Mouse (Mus musculus): ENCODE results near the gene Disp3.
A peak's percentile ranks its signal among the peaks of the same experiment; 100 is the strongest.

Gene Disp3

GRCm38 (mm10) chr4:148288055-148288549 lies 337 bp upstream of the Disp3 start:
- DNase-seq = peak; percentile 11 to 14

- no peak for DNase-seq
Measured at GRCm38 (mm10) chr4:148287041-148287440, 724 bp downstream of the Disp3 start.

GRCm38 (mm10) chr4:148286226-148287031 lies 1.3 kb downstream of the Disp3 start:
- DNase-seq = no peak

GRCm38 (mm10) chr4:148284219-148284618 lies 3.5 kb downstream of the Disp3 start:
- no peak for DNase-seq

- no peak for DNase-seq
Measured at GRCm38 (mm10) chr4:148276816-148277491, 10.8 kb downstream of the Disp3 start.

- no peak for DNase-seq
Measured at GRCm38 (mm10) chr4:148274671-148275070, 13.1 kb downstream of the Disp3 start.

- DNase-seq = no peak
Measured at GRCm38 (mm10) chr4:148273229-148273628, 14.5 kb downstream of the Disp3 start.

- DNase-seq = no peak
Measured at GRCm38 (mm10) chr4:148271656-148272055, 16.1 kb downstream of the Disp3 start.

- no peak for DNase-seq
Measured at GRCm38 (mm10) chr4:148266973-148267507, 20.7 kb downstream of the Disp3 start.

- no peak for DNase-seq
Measured at GRCm38 (mm10) chr4:148259941-148260340, 27.8 kb downstream of the Disp3 start.

- DNase-seq = no peak
Measured at GRCm38 (mm10) chr4:148249341-148249740, 38.4 kb downstream of the Disp3 start.

GRCm38 (mm10) chr4:148240387-148240786 lies 47.4 kb downstream of the Disp3 start:
- no peak for DNase-seq

GRCm38 (mm10) chr4:148239474-148240130 lies 48.2 kb downstream of the Disp3 start:
- DNase-seq = no peak

GRCm38 (mm10) chr4:148238919-148239318 lies 48.8 kb downstream of the Disp3 start:
- DNase-seq = no peak

GRCm38 (mm10) chr4:148238218-148238617 lies 49.5 kb downstream of the Disp3 start:
- no peak for DNase-seq

GRCm38 (mm10) chr4:148236664-148237063 lies 51.1 kb downstream of the Disp3 start:
- no peak for DNase-seq

- no peak for DNase-seq
Measured at GRCm38 (mm10) chr4:148233061-148233460, 54.7 kb downstream of the Disp3 start.

GRCm38 (mm10) chr4:148232615-148233014 lies 55.1 kb downstream of the Disp3 start:
- DNase-seq = no peak

- DNase-seq = no peak
Measured at GRCm38 (mm10) chr4:148232124-148232523, 55.6 kb downstream of the Disp3 start.

- no peak for DNase-seq
Measured at GRCm38 (mm10) chr4:148229646-148230045, 58.1 kb downstream of the Disp3 start.

GRCm38 (mm10) chr4:148222983-148223382 lies 64.8 kb downstream of the Disp3 start:
- no peak for DNase-seq

GRCm38 (mm10) chr4:148220656-148221055 lies 67.1 kb downstream of the Disp3 start:
- DNase-seq = no peak

GRCm38 (mm10) chr4:148218238-148218637 lies 69.5 kb downstream of the Disp3 start:
- no peak for DNase-seq
